Mouse (Mus musculus) adrenal gland, postnatal 10 days (tissue): ENCODE results near the gene Hip1r. TPM values are rescaled to one million over a fixed set of nuclear protein-coding genes. Genes with fewer than 3 reads are reported as not detected.

Experiments
- DNase-seq: peaks from one replicate; pipeline ENCODE4 v3.0.0; 2021; ENCODE audit warnings: mixed read lengths
- total RNA-seq, 2 experiments: library from RNA; stranded (reverse); gene quantifications; 2 replicates each; pipeline ENCODE4 v1.2.3; 2021

The Hip1r gene
- total RNA-seq, 2 experiments from 2014 or later: 18.2 to 22.5 TPM

DNA sequence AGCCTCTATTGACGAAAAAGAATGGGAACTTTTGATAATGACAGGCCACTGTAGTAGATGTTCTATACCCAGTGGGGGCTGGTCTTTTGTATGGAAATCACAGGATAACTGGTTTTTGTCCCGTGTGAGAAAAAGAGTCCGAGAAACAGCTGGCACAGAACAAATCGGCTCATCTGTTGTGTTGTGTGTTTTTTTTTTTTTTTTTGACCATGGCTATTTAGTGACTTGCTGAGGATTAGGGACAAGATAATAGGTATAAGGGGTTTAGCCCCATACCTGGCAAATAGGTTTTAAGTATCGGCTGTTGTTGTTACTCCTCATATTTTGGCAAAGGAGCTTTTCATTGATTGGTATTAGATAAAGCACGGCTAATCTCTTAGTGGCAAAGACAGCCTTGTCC lies 975 bp upstream of the Hip1r start:
- DNase-seq: no peak

- DNase-seq: no peak
These were observed 704 bp downstream of the Hip1r start for GRCm38 (mm10) chr5:123974179-123974485.

DNA sequence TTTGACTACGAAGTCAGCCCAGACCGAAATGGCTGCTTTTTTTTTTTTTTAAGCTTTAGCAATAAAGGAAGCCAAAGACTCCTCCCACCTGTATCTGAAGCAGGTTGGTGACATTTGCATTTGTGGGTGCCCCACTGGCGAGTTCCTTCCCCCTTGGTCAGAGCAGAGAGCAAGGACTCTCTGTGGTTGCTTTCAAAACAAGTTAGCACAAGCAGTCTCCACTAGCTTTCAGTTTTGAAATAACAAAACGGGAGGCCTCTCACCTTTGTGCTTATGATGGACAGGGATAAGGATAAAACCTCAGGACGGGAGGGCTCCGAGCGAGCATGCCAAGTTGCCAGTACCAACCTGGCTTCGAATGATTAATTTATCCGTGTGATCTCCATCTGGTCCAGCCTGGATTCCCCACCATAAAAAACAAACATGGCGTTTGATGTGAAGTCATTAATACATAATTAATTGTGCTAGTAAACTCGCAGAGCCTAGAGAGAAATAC lies 1.2 kb downstream of the Hip1r start:
- DNase-seq: no peak

DNA sequence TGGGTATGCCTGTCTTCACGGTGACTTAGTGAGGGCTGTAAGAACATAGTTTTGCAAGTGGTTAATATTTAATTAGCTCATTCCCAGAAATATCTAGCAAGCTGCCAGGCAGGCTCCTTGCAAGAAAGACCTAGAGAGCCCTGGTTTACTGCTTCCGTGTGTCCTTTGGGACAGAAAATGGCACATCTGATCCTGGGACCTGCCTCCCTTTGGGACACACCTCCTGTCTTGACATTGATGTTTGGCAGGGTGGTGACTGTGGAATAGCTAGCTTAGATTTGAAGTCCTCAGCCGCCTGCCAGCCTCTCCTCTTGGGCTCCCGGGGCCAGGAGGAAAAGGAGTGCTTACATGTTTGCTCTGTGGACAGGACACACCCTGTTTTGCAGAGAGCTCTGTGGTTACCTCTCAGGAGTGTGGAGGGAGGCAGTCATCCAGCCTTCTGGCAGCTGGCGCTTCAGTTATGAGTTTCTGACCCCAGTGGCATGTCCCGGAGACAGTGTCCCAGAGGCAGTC lies 2.3 kb downstream of the Hip1r start:
- DNase-seq: no peak

- no peak for DNase-seq
These were observed 3.8 kb downstream of the Hip1r start for GRCm38 (mm10) chr5:123977231-123977630.

DNA sequence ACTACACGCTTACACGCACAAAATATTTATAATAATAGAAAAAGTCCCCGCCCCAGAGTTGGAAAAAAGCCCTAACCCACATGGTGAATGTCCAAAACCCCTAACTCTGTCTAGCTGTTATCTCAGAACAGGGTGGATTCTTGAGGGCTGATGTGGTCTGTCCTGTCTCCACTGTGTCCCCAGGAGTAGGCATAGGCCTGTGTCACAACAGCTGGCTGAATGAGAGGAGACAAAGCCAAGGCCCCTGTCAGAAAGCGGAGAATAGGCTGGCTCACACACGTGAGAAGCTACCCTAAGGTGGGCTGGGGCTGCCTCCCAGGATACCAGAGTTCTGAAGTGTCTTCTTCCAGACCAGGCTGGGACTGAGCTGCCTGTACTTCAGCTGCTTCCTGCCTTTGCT lies 4.7 kb downstream of the Hip1r start:
- no peak for DNase-seq

DNA sequence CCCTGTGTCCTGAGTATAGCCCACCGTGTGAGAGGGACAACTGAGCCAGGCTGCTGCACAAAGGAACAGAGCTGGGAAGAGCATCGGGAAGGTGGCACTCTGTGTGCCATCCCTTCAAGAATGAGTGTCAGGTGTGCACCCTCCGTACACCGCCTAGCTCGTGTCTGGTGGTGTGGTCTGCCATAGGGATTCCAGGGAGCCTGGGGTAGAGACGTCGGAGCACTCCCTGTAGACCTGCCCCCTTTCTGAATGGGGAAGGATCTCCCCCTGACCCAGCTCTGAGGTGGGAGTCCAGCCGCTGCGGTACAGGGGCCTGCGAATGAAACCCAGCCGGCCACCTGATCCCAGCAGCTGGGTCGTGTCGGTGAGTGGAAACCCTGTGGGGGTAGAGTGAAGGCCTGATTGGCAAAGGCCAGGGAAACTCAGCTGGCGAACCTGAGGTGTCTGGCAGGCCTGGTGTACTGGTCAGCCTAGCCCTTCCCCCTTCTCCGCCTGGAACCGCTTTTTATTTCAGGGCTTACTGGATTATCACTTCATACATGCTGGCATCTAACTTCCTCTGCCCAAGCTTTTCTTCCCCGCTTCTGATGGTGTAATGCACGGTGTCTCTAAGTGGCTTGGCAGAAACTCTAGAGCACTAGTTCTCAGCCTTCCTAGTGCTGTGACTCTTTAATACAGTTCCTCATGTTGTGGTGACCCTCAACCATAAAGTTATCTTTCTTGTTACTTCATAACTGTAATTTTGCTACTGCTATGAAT lies 6.0 kb downstream of the Hip1r start:
- no peak for DNase-seq

DNA sequence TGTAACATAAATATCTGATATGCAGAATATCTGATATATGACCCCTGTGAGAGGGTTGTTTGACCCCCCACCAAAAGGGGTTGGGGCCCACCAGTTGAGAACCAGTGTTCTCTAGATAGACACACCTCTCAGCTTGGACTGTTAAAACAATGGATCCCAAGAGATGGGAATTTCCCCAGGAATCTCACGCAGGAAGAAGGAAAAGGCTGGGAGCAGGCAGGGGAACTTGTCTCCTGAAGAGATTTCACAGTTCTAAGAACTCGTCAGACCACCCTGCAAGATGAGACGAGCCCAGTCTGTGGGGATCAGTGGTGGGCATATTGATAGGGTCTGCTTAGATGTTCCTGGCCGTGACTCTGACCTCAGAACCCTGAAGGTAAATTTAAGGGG lies 6.5 kb downstream of the Hip1r start:
- DNase-seq: no peak

DNA sequence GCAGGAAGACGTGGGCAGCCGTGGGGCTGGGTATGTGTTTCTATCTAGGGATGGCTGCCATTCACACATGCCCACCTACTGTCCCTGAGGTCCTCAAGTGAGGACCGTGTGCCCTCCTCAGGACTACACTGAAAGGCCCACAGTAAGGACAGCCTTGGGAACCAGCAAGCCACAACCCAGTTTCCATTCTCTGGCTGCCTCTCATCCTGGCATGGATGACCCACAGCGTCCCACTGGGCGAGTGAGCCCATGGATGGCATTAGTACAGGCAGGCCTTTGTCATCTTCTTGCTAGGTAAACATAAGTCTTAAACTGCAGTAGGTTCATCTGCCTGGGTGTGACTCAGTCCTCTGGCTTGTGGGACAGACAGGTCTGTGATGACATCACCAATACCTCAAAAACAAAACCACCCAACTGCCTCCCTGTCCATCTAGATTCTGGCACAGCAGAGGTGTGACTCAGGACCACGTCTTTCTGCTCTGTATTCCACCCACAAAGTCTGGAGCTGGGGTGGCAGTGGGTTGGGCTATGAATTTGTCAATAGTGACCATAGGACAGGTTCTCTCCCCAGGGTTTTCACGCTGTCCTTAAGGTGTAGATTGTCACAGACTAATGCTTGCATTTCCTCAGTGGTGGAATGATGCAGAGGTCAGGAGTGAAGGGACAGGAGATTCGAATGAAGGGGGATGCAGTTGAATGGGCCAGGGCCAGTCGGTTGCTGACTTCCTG lies 7.3 kb downstream of the Hip1r start:
- no peak for DNase-seq

- DNase-seq: no peak
These were observed 7.8 kb downstream of the Hip1r start for GRCm38 (mm10) chr5:123981250-123981554.

DNA sequence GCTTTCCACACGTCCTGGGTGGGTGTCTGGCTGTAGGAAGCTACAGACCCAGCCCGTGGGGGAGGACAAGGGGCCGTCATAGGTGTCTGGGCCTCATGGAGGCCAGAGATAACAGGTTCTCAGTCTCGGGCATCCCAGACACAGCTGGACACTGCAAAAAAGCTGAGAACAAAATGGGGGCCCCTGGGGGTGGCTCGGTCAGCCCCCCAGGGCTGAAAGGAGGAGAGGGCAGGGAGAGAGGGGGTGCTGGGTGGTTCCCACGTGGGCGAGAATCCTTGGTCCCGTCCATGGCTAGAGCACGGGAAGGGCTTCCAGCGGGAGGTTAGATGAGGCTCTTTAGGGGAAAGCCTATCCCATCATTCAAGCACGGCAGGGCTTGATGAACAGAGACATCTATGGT lies 9.4 kb downstream of the Hip1r start:
- DNase-seq: no peak

GRCm38 (mm10) chr5:123985434-123985833 lies 12.0 kb downstream of the Hip1r start:
- DNase-seq: no peak

DNA sequence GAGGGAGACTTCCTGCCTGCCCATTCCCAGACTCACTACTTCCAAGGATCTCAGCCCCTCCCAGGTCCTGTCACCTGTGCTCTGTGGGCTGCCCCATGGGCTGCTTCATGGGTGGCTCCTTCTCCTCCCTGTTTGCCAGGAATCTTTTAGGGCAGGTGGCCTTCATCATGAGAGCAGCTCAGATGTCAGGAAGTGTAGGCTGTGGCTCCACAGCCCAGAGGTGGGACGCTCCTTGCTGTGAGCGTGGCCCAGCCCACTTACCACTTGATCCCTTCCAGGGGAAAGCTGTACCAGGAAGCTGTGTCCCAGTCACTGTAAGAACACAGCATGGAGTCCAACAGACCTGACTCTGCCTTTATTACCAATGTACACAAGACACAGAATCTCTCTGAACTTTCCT lies 13.5 kb downstream of the Hip1r start:
- DNase-seq: no peak

- no peak for DNase-seq
These were observed 14.1 kb downstream of the Hip1r start for GRCm38 (mm10) chr5:123987511-123987910.

GRCm38 (mm10) chr5:123989941-123990885 lies 16.8 kb downstream of the Hip1r start:
- DNase-seq: no peak

GRCm38 (mm10) chr5:123991321-123991720 lies 17.9 kb downstream of the Hip1r start:
- no peak for DNase-seq

DNA sequence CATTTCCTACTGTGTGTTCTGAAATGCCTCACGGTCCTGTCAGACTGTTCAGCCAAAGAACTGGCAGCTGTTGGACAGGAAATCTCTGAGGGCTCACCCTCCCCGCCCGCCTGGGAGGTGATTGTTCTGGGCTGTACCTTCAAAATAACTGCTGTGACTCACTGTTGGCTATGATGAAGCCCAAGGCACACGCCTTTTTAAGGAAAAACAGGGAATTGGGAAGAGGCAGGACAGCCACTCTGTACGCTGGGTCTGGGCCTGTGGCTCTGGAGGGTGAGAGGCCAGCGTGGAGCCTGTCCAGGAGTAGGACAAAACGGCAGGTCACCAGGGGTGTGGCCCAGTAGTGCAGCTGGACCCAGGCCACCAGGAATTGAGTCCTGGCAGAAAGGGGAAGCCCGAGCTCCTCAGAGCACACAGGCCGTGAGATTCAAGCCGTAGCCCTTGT lies 18.8 kb downstream of the Hip1r start:
- DNase-seq: no peak

GRCm38 (mm10) chr5:123992794-123993193 lies 19.4 kb downstream of the Hip1r start:
- DNase-seq: peak; percentile 93

GRCm38 (mm10) chr5:123993263-123994036 lies 20.0 kb downstream of the Hip1r start:
- DNase-seq: peak; percentile 56

DNA sequence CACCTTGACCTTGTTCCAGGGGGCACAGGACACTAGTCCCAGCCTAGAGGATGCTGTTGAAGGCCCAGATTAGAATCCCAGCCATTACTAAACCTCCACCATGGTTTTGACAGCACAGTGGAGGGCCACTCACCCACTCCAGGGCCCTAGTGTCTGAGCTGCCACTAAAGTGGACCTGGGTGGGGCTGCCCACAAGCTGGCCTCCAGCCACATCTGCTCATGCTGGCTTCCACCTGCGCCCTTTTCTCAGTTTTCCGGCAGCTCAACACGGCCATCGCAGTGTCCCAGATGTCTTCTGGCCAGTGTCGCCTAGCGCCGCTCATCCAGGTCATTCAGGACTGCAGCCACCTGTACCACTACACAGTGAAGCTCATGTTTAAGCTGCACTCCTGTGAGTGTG lies 21.0 kb downstream of the Hip1r start:
- DNase-seq: no peak

DNA sequence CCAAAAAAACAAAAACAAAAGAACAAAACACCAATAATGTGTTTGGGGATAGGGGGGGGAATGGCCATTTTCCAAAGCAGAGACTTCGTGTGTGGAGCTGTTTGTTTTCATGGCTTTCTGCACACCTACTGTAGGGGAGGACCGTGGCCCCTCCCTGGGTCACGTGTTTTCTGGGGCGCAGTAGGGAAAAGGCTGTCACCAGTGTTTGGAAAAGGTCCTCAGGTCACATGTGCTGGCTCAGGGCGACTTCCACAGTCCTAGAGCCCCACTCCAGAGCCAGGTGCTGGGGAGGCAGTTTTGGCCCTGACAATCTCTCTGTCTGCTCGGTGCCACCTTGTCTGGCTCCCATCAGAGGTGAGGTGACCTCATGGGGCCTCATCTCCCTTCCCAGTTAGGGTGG lies 22.0 kb downstream of the Hip1r start:
- no peak for DNase-seq

DNA sequence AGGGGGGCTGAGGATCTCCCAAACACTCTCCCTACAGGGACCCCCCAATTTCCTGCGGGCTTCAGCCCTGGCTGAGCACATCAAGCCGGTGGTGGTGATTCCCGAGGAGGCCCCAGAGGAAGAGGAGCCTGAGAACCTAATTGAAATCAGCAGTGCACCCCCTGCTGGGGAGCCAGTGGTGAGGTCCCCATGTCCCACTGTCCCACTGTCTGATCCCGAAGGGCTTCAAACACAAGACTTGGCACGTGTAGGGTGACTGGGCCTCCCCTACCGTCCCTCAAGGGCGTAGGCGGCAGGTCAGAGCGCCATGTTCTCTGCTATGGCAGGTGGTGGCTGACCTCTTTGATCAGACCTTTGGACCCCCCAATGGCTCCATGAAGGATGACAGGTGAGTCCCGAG lies 22.8 kb downstream of the Hip1r start:
- no peak for DNase-seq
